Mouse (Mus musculus): Measurements from ENCODE around the gene Fbp2. TPM values are rescaled to one million over a fixed set of nuclear protein-coding genes. Genes with fewer than 3 reads are reported as not detected.

Fbp2 gene
- total RNA-seq (2022), result 100 to 1,000 TPM in 1 of 4 experiments, 10 to 100 TPM in 3; 29.0 to 122 (median 55.0) TPM

DNA sequence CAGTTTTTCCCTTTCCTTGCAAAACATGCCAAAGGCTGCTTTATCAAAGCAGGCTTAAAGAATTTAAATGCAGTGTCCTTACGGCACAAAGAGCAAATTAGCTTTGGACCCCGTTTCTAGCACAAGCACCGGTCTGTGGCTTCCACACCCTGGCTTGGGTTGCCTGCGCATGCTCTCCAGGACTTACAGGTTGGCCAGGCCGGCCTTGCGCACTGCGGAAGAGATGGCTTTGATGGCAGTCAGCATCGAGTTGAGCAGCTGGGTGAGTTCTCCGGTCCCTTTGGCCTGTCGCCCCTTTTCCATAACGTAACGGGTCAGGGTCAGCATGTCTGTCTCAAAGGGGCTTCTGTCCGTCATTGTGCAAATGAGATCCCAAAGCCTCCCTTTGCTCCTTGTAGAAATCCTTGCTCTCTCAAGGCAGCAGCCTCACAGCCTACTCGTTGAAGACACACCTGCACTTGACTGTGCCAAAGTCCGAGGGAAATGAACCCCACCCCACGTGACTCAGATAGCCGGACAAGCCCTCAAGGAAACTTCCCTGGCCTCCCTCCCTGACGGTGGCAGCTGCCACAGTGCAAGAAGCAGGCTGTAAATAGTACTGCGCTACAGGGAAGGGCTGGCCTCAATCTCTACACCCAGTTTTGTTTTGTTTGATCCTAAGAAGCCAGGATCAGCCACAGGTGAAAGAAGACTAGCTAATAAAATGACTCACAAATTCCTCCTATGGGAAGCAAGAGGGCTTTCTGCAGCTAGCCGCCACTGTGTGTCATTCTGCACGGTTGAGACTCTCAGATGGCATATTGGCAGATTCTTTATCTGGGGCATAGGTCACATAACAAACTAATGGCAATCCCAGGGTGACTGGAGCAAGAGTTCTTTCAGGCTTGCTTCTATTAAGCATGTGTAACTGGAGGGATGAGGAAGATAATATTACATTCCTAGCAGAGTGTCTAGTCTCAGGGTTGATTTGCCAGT is at the start of gene Fbp2:
Fbp2 (minus strand) TSS at position 482 of the 975 bp plus-strand sequence.
- peak; percentile 43 to 66 for DNase-seq (ENCODE audit: low spot score in 2 of 2)

DNA sequence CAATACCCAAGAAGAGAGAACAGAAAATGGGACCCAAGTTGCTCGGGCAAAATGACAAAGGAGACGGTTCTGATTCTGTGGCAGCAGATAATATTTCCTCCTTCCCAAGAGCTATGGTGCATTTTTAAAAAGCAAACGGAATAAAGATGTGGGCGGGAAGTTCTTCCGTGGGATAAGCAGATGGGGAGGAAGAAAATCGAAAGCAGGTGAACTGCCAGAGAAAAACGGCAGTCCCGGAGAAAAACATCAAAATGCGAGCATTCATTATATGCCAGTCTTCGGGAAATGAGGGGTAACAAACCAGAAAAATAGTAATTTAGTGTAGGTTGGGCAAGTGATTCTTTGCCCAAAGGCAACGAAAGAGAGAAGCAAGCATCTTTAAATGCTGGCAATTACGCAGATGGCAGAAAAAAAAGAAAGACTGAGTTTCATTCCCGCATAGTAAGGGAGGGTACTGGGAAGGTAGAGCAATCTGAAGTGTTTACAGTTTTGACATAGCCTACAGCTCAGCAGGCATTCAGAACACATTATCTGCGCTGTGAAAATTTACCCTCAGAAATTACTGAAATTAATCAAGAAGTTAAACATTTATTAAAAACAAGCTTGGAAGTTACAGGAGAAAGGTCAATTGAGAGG is 49.4 kb upstream of the Fbp2 start:
- no peak for DNase-seq (ENCODE audit: low spot score in 2 of 2)

- no peak for DNase-seq (ENCODE audit: low spot score in 2 of 2)
Measured at GRCm38 (mm10) chr13:62901139-62901538, 42.9 kb upstream of the Fbp2 start.

DNA sequence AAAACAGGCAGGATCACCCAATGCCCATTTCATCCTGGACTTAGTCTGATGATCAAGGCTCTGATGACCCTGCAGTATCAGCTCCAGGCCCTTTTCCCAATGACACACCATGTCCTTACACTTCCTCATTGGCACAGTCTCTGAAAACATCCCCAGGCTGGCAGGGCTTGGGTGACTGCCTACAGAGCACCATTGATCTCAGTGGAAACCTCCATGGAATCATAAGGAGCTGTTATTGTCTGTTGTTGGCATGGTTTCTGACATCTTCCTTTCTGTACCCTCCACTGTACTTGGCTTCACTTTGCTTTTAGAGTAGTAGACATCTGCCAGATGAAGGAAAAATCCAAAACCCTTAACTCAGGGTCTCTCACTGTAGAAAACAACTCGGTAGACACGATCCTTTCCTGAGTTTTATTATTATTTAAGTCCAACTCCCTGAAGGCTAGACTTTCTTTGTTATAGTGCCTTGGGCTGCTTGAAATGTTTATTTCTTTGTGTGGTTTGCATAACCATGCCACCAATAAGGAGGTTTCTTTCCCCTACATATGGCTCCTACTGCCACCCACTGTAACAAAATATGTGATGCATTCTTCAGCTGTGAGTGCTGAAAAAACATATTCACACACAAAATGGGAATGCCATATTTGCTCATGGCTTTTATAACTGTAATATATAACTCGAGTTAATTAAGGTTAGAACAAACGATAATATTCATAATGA is 39.9 kb upstream of the Fbp2 start:
- DNase-seq (ENCODE audit: low spot score in 2 of 2), result no peak

DNA sequence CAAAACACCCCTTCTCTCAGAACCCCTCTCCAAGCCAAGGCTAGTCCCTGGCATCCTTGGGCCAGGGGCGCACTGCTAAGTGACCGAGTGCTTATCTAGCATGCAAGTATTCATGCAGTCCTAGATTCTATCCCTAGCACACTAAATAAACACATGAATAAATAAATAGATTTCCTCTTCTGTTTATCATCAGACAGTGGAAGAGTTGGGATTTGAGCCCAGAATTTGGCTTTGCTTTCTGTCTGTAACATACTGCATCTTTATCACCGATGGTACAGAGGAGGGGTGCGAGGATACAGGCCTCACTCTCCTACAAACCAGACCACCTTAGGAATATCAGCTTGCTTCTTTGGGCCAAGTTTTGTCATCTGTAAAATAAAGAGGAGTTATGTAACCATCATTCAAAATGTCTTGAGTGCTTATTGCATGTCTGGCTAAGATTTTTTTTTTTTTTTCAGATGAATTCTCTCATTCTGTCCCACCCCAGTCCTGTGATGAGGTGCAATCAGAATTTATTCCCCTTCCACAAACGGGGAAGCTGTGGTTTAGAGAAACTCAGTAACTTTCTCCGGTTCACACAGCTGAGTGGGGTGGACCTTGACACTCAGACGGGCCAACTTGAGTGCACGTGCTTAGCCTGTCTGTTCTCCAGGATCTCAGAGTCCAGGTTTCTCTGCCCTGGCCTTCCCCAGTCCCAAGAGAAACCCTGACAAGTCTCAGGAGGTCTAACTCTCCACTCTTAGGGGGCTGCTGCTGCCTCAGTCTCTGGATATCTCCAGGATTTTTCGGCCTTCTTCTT is 35.0 kb upstream of the Fbp2 start:
- DNase-seq (ENCODE audit: low spot score in 2 of 2), result no peak

DNA sequence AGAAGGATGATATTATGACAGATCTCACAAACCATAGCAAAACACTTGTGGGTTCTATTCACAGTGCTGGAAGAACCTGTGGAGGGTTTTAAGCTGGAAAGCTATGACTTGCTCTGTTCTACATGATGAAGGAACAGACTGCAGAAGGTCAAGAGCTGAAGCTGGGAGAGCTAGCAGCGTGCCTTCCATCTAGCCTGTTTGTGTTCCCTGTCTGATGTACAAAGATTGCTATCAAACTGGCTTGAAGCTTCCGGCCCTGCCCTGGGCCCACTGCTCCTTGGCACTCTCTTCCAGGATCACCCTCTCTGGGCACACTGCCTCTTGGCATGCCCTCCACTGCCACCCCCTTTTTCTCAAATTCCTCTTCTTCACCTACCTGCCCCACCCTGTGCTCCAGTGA is 31.1 kb upstream of the Fbp2 start:
- no peak for DNase-seq (ENCODE audit: low spot score in 2 of 2)

- no peak for DNase-seq (ENCODE audit: low spot score in 2 of 2)
Measured at GRCm38 (mm10) chr13:62887712-62888441, 29.7 kb upstream of the Fbp2 start, which contains the start of gene Fbp1. Gene Fbp1, minus strand, starts transcription at chr13:62888282.

DNA sequence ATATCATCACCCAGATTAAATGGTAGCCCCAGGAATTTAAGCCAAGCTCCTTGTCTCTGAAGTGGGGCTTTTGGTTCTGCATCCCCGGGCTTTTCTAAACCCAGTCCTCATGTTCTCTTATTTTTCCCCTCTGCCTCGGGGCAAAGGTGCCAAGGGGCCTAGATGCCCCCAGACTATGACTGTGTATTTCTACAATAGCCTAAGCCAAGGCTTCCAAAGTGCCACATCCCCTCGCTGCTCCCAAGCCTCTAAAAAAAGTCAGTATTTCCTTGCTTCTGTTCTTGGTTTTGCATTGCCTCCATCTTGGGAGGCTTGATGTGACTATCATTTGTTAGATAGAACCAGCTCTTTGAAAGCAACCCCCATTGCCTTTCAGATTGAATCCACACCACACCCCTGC is 26.3 kb upstream of the Fbp2 start:
- no peak for DNase-seq (ENCODE audit: low spot score in 2 of 2)

DNA sequence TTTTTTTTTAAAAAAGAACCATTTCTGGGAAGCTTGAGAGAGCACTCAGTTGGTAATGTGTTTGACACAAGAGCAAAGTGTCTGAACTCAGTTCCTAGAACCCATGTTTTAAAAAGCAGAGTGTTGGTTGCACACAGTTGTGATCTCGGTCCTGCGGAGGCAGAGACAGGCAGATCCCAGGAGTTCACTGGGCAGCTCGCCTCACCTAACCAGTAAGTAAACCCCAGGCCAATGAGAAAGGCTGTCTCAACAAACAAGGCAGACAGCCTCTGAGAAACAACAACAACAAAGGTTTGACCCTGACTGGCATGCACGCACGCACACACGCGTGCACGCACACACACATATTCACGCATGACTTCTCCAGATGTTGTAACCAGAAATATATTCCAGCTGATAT is 25.7 kb upstream of the Fbp2 start:
- no peak for DNase-seq (ENCODE audit: low spot score in 2 of 2)

- no peak for DNase-seq (ENCODE audit: low spot score in 2 of 2)
Measured at GRCm38 (mm10) chr13:62883436-62883835, 25.2 kb upstream of the Fbp2 start.

GRCm38 (mm10) chr13:62882856-62883255 is 24.6 kb upstream of the Fbp2 start:
- DNase-seq (ENCODE audit: low spot score in 2 of 2), result no peak

- no peak for DNase-seq (ENCODE audit: low spot score in 2 of 2)
Measured at GRCm38 (mm10) chr13:62881336-62881735, 23.1 kb upstream of the Fbp2 start.

DNA sequence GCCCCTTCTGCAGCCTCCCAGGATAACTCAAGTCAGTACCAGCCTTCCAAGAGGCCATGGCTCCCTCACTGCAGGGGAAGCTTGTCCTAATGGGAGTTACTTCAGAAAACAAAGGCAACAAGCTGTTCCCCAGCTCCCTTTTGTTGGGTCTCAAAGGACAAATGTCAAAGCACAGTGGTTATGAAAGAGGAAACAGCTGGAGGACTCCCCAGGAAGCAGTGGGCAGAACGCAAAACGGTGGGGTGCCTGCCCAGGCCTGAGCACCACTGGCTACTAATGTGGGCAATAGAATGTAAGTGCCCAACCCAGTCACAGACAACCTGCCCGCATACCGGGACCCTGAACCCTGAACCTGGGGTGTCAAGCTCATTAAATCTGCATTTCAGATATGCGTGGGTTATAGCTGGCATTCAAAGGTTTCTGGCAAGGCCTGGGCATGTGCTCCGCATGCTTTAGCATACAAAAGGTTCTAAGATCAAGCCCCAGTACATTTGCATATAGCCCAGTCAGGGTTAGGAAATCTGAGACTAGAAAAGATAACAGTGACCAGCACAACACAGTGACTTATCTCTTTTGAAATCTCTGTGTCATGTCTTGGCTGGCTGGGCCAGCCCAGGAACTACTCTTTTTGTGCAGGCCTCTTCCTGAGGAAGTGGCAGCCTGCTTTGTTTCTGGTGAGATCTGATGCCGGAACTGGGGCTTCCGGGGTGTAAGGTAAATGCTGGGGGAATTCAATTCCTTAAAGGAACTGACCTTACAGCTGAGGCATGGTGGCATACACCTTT is 21.8 kb upstream of the Fbp2 start:
- no peak for DNase-seq (ENCODE audit: low spot score in 2 of 2)

GRCm38 (mm10) chr13:62879411-62879810 is 21.2 kb upstream of the Fbp2 start:
- DNase-seq (ENCODE audit: low spot score in 2 of 2), result no peak

GRCm38 (mm10) chr13:62877247-62877646 is 19.0 kb upstream of the Fbp2 start:
- DNase-seq (ENCODE audit: low spot score in 2 of 2), result no peak

DNA sequence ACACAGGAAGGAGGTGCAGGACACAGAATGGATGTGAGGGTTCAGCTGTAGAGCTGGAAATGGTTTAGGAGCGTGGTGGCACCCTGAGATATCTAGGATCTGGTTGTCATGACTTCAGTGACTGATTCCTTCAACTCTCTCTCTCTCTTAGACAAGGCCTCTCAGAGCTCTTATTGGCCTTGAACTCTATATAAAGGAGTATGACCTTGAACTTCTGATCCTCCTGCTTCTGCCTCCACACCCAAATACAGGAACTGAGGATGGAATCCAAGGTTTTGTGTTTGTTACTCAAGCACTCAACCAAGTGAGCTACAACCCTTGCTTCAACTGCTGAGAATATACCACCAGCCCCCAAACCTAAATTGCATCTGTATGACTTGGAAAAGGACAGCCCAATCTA is 17.9 kb upstream of the Fbp2 start:
- DNase-seq (ENCODE audit: low spot score in 2 of 2), result no peak

GRCm38 (mm10) chr13:62872252-62872651 is 14.0 kb upstream of the Fbp2 start:
- DNase-seq (ENCODE audit: low spot score in 2 of 2), result no peak

DNA sequence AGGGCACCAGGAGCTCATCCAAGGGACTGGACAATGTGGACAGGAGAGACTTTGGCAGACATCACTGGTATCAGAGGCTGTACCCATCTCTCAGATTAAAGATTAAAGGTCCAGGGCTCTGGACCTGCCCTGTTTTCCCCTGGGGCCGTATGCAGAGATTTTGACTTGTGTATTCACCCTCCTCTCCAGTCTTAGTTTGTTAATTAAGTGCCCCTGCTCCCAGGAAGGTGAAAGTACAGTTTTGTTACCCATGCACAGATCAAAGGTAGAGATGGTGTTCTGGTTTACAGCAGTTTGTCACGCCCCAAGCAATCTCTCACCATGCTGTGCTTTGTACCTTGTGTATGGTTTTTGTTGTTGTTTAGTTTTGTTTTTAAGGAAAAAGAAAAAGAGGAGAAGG is 12.4 kb upstream of the Fbp2 start:
- DNase-seq (ENCODE audit: low spot score in 2 of 2), result no peak

DNA sequence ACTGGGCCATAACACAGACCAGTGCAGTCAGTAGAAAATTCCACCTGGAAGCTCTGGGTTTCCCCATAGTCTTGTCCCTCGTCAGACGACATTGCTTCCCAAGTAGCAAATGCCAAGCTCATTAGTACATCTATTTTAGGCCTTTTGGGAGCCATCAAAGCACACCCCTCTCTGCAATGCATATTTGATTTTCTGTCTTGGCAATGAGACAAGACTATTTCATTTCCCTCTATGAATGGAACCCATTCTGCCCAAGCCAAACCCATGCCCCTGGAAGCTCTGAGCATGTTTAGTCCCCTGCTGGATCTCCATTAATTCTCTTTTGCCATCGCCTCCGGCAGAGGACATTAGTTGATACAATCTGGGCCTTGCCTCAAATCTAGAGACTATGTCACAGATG is 8.6 kb upstream of the Fbp2 start:
- no peak for DNase-seq (ENCODE audit: low spot score in 2 of 2)
